Mouse (Mus musculus) gastrocnemius, adult 18-20 months (tissue): Measurements from ENCODE around the gene Tgif1. TPM values are rescaled to one million over a fixed set of nuclear protein-coding genes. Genes with fewer than 3 reads are reported as not detected.
A peak's percentile ranks its signal among the peaks of the same experiment; 100 is the strongest.

Experiments
- DNase-seq: peaks from one replicate; pipeline ENCODE4 v3.0.0; 2021; ENCODE audit warnings: low spot score
- total RNA-seq, 2 experiments: library from RNA; stranded (reverse); gene quantifications; 2 replicates each; pipeline ENCODE4 v1.2.3; 2021

Gene Tgif1
- total RNA-seq, 2 experiments from 2014 or later: 4.2 to 9.3 TPM

GRCm38 (mm10) chr17:70866538-70867114 lies 13.3 kb upstream of the Tgif1 start:
- DNase-seq: no peak

GRCm38 (mm10) chr17:70866029-70866428 lies 12.7 kb upstream of the Tgif1 start:
- DNase-seq: no peak

- no peak for DNase-seq
These were observed 11.8 kb upstream of the Tgif1 start for GRCm38 (mm10) chr17:70865060-70865604.

GRCm38 (mm10) chr17:70864645-70865044 lies 11.3 kb upstream of the Tgif1 start:
- DNase-seq: no peak

- no peak for DNase-seq
These were observed 10.8 kb upstream of the Tgif1 start for GRCm38 (mm10) chr17:70864117-70864516.

GRCm38 (mm10) chr17:70858814-70859213 lies 5.5 kb upstream of the Tgif1 start:
- no peak for DNase-seq

- no peak for DNase-seq
These were observed 3.6 kb upstream of the Tgif1 start for GRCm38 (mm10) chr17:70856871-70857415.

GRCm38 (mm10) chr17:70854021-70854420 lies 675 bp upstream of the Tgif1 start:
- DNase-seq: no peak

GRCm38 (mm10) chr17:70852686-70853386 lies 510 bp downstream of the Tgif1 start:
- DNase-seq: peak; percentile 81

- DNase-seq: peak; percentile 56
These were observed 1.2 kb downstream of the Tgif1 start for GRCm38 (mm10) chr17:70852011-70852685.

- DNase-seq: peak; percentile 77
These were observed 2.1 kb downstream of the Tgif1 start for GRCm38 (mm10) chr17:70850996-70851991.

GRCm38 (mm10) chr17:70850233-70850995 lies 2.9 kb downstream of the Tgif1 start:
- DNase-seq: peak; percentile 68

GRCm38 (mm10) chr17:70849399-70850232 lies 3.7 kb downstream of the Tgif1 start:
- peak; percentile 89 for DNase-seq

- DNase-seq: peak; percentile 38
These were observed 4.6 kb downstream of the Tgif1 start for GRCm38 (mm10) chr17:70848511-70849398.

GRCm38 (mm10) chr17:70847751-70848510 lies 5.4 kb downstream of the Tgif1 start:
- DNase-seq: no peak

- DNase-seq: peak; percentile 53
These were observed 6.3 kb downstream of the Tgif1 start for GRCm38 (mm10) chr17:70847086-70847485.

- no peak for DNase-seq
These were observed 7.2 kb downstream of the Tgif1 start for GRCm38 (mm10) chr17:70846111-70846644.
